Comparison of ENCODE assay signal across 13 mouse cellular contexts in genomic region chr2:69244924-69245323, GRCm38 (mm10). TPM values are rescaled to one million over a fixed set of nuclear protein-coding genes. Genes with fewer than 3 reads are reported as not detected.
DNase-seq lines count a peak whose midpoint lies in the region; ATAC-seq and TF ChIP-seq lines count a peak whose summit lies in the region.
"Had no signal": no experiment of that assay in that cellular context is flagged by ENCODE, and none has a peak within 500 bp of the region (broad histone marks: within the 10 kb centered on the region; RNA-seq: fewer than 3 reads in every experiment).

No protein-coding gene starts in this region.

- H3K9me3 ChIP-seq in forebrain, embryonic 15.5 days, result no peaks in the 10 kb centered on the region
- no peaks in the 10 kb centered on the region for H3K9me3 ChIP-seq in forebrain, embryonic 12.5 days
- H3K9me3 ChIP-seq in lung, postnatal 0 days (ENCODE audit: low read length), result no peaks in the 10 kb centered on the region
- H3K9me3 ChIP-seq: embryonic facial prominence, embryonic 13.5 days; heart, embryonic 13.5 days; liver, embryonic 15.5 days had no signal

- H3K4me1 ChIP-seq in forebrain, embryonic 15.5 days, result peaks cover 16% of the 10 kb centered on the region
- no peaks in the 10 kb centered on the region for H3K4me1 ChIP-seq in forebrain, embryonic 12.5 days
- no peaks in the 10 kb centered on the region for H3K4me1 ChIP-seq in lung, postnatal 0 days (ENCODE audit: insufficient read depth, low read depth, low read length)
- H3K4me1 ChIP-seq: embryonic facial prominence, embryonic 13.5 days; heart, embryonic 13.5 days; liver, embryonic 15.5 days had no signal

- H3K4me3 ChIP-seq in forebrain, embryonic 15.5 days, result no peak overlapping the region
- no peak overlapping the region for H3K4me3 ChIP-seq in forebrain, embryonic 12.5 days (replicated peaks)
- no peak overlapping the region for H3K4me3 ChIP-seq in lung, postnatal 0 days (ENCODE audit: low read depth, low read length)
- H3K4me3 ChIP-seq: embryonic facial prominence, embryonic 13.5 days; heart, embryonic 13.5 days; liver, embryonic 15.5 days had no signal

- no peak for TF ChIP-seq CTCF in lung, postnatal 0 days (IDR thresholded peaks at IDR 0.05)

- WGBS in forebrain, embryonic 15.5 days, result 30% methylated on average over 2 of the region's 2 CpGs
- 43% methylated on average over 2 of the region's 2 CpGs for WGBS in forebrain, embryonic 12.5 days
- WGBS in lung, postnatal 0 days, result 35% methylated on average over 2 of the region's 2 CpGs

- no peak overlapping the region for H3K9ac ChIP-seq in forebrain, embryonic 15.5 days (replicated peaks)
- H3K9ac ChIP-seq in forebrain, embryonic 12.5 days, result no peak overlapping the region
- H3K9ac ChIP-seq in lung, postnatal 0 days (replicated peaks; ENCODE audit: low read depth), result no peak overlapping the region
- H3K9ac ChIP-seq: embryonic facial prominence, embryonic 13.5 days; heart, embryonic 13.5 days; liver, embryonic 15.5 days had no signal

- no peak for TF ChIP-seq EP300 in lung, postnatal 0 days (IDR thresholded peaks at IDR 0.05)

- DNase-seq in kidney, postnatal 14 days, result peak; percentile 19
- no peak for DNase-seq in kidney, adult 18-20 months
- DNase-seq in brain, adult 2 months (ENCODE audit: low read depth, low spot score), result peak; percentile 16
- DNase-seq in lung, postnatal 0 days (ENCODE audit: low spot score), result peak; percentile 80
- DNase-seq in urinary bladder, postnatal 25 days (ENCODE audit: low spot score), result no peak
- DNase-seq: adrenal gland, postnatal 36 days; heart, postnatal 36 days; thymus, postnatal 25 days had no signal

- no peak overlapping the region for H3K4me2 ChIP-seq in forebrain, embryonic 15.5 days (replicated peaks)
- H3K4me2 ChIP-seq in forebrain, embryonic 12.5 days, result no peak overlapping the region
- no peak overlapping the region for H3K4me2 ChIP-seq in lung, postnatal 0 days (replicated peaks; ENCODE audit: low read depth, low read length)
- H3K4me2 ChIP-seq: embryonic facial prominence, embryonic 13.5 days; heart, embryonic 13.5 days; liver, embryonic 15.5 days had no signal

- 0 out of 2 replicates have a peak overlapping the region, but pooled peaks have one; percentile 6 for H3K27ac ChIP-seq in forebrain, embryonic 15.5 days (replicated peaks)
- no peak overlapping the region for H3K27ac ChIP-seq in forebrain, embryonic 12.5 days
- no peak overlapping the region for H3K27ac ChIP-seq in lung, postnatal 0 days (ENCODE audit: low read length)
- H3K27ac ChIP-seq: embryonic facial prominence, embryonic 13.5 days; heart, embryonic 13.5 days; liver, embryonic 15.5 days had no signal

- no peaks in the 10 kb centered on the region for H3K36me3 ChIP-seq in forebrain, embryonic 15.5 days
- H3K36me3 ChIP-seq in forebrain, embryonic 12.5 days (replicated peaks), result no peaks in the 10 kb centered on the region
- H3K36me3 ChIP-seq in lung, postnatal 0 days (ENCODE audit: insufficient read depth, low read length), result no peaks in the 10 kb centered on the region
- H3K36me3 ChIP-seq: embryonic facial prominence, embryonic 13.5 days; heart, embryonic 13.5 days; liver, embryonic 15.5 days had no signal

- H3K27me3 ChIP-seq in forebrain, embryonic 15.5 days, result no peaks in the 10 kb centered on the region
- H3K27me3 ChIP-seq in forebrain, embryonic 12.5 days, result no peaks in the 10 kb centered on the region
- no peaks in the 10 kb centered on the region for H3K27me3 ChIP-seq in lung, postnatal 0 days (replicated peaks; ENCODE audit: insufficient read depth, low read length)
- H3K27me3 ChIP-seq: embryonic facial prominence, embryonic 13.5 days; heart, embryonic 13.5 days; liver, embryonic 15.5 days had no signal

- ATAC-seq in forebrain, embryonic 15.5 days (replicated peaks), result no peak
- no peak for ATAC-seq in forebrain, embryonic 12.5 days (ENCODE audit: low FRiP score)
- ATAC-seq in lung, postnatal 0 days, result peak; percentile 66

RNA-seq across cellular contexts. Expression of gene G6pc2, which starts 34.1 kb away (rescaled TPM):
- polyA plus RNA-seq in forebrain, embryonic 15.5 days (2015; fragmentation: Nextera tagmentation; extraction: Ambion mirVana), result not detected in 2 replicates
- not detected in 2 replicates for polyA plus RNA-seq in forebrain, embryonic 12.5 days (2016; fragmentation: Nextera tagmentation; extraction: Ambion mirVana)
- not detected in 2 replicates for polyA plus RNA-seq in lung, postnatal 0 days (2015; fragmentation: Nextera tagmentation; extraction: Ambion mirVana)
- polyA plus RNA-seq: embryonic facial prominence, embryonic 13.5 days; heart, embryonic 13.5 days; liver, embryonic 15.5 days had no signal

RNA-seq across cellular contexts. Expression of gene Spc25, which starts 38.9 kb away (rescaled TPM):
- polyA plus RNA-seq in forebrain, embryonic 15.5 days (2015; fragmentation: Nextera tagmentation; extraction: Ambion mirVana), result 101 and 105 TPM in 2 replicates
- 232 and 241 TPM in 2 replicates for polyA plus RNA-seq in forebrain, embryonic 12.5 days (2016; fragmentation: Nextera tagmentation; extraction: Ambion mirVana)
- polyA plus RNA-seq in lung, postnatal 0 days (2015; fragmentation: Nextera tagmentation; extraction: Ambion mirVana), result 11.1 and 15.5 TPM in 2 replicates

Comparison
In these comparisons a context has a peak if more than half of its experiments do, and no peak if none do; other contexts are left out.
1. DNase-seq: peak in kidney, postnatal 14 days (single experiment), brain, adult 2 months (single experiment) and lung, postnatal 0 days (single experiment); none in kidney, adult 18-20 months (single experiment) and urinary bladder, postnatal 25 days (single experiment).